Mouse (Mus musculus): ENCODE data around the gene Csrp2. TPM values are rescaled to one million over a fixed set of nuclear protein-coding genes. Genes with fewer than 3 reads are reported as not detected.

Gene Csrp2
- total RNA-seq (2021): 10 to 100 TPM; 92.6 to 95.4 TPM
- long read RNA-seq, experiment 1, transcript Csrp2-201 (6 exons, 1,384 nt): major isoform, 22 of 24 reads
- long read RNA-seq, experiment 1, partial matches to known transcripts: 2 of 24 reads
- long read RNA-seq, experiment 1, other reads (novel, unspliced or antisense): 0 of 24 reads
- long read RNA-seq, experiment 2, transcript Csrp2-201 (6 exons, 1,384 nt): major isoform, 18 of 20 reads
- long read RNA-seq, experiment 2, partial matches to known transcripts: 1 of 20 reads
- long read RNA-seq, experiment 2, other reads (novel, unspliced or antisense): 0 of 20 reads

GRCm38 (mm10) chr10:110919531-110920343 lies at the start of gene Csrp2:
Gene Csrp2, plus strand, starts transcription at chr10:110919789.
- intact Hi-C loops (cut with DNase I): loop anchor here (2.0 to 5.0 kb wide), 2 partner anchors 33 to 42 kb away; no protein-coding TSS in a partner anchor
- DNase-seq: peak; percentile 93 to 94

GRCm38 (mm10) chr10:110874853-110875252 lies 44.7 kb upstream of the Csrp2 start:
- intact Hi-C loops (cut with DNase I): loop anchor here (5.0 kb wide), 1 partner anchor 42 kb away; the partner anchor contains the start of gene Csrp2
- no peak for DNase-seq

GRCm38 (mm10) chr10:110876956-110877355 lies 42.6 kb upstream of the Csrp2 start:
- no peak for DNase-seq
- intact Hi-C loops (cut with DNase I): loop anchor here (5.0 kb wide), 1 partner anchor 40 kb away; the partner anchor contains the start of gene Csrp2

GRCm38 (mm10) chr10:110877851-110878250 lies 41.7 kb upstream of the Csrp2 start:
- intact Hi-C loops (cut with DNase I): loop anchor here (5.0 kb wide), 1 partner anchor 39 kb away; the partner anchor contains the start of gene Csrp2
- DNase-seq: no peak

GRCm38 (mm10) chr10:110878641-110879040 lies 40.9 kb upstream of the Csrp2 start:
- DNase-seq: no peak

GRCm38 (mm10) chr10:110879426-110880066 lies 40.0 kb upstream of the Csrp2 start:
- peak in 1 of 2 experiments; percentile 24 for DNase-seq
- intact Hi-C loops (cut with DNase I): loop anchor here (5.0 kb wide), 1 partner anchor 38 kb away; the partner anchor contains the start of gene Csrp2

More at GRCm38 (mm10) chr10:110878641-110879040, 40.9 kb upstream of the Csrp2 start:
- intact Hi-C loops (cut with DNase I): loop anchor here (5.0 kb wide), 1 partner anchor 39 kb away; the partner anchor contains the start of gene Csrp2

GRCm38 (mm10) chr10:110881346-110881745 lies 38.2 kb upstream of the Csrp2 start:
- intact Hi-C loops (cut with DNase I): no loop called here
- no peak for DNase-seq

- intact Hi-C loops (cut with DNase I): no loop called here
- no peak for DNase-seq
Observed at GRCm38 (mm10) chr10:110882701-110883100, 36.9 kb upstream of the Csrp2 start.

- no peak for DNase-seq
- intact Hi-C loops (cut with DNase I): no loop called here
Observed at GRCm38 (mm10) chr10:110890656-110891272, 28.8 kb upstream of the Csrp2 start.

- intact Hi-C loops (cut with DNase I): no loop called here
- DNase-seq: no peak
Observed at GRCm38 (mm10) chr10:110899744-110900501, 19.7 kb upstream of the Csrp2 start.

- intact Hi-C loops (cut with DNase I): no loop called here
- DNase-seq: no peak
Observed at GRCm38 (mm10) chr10:110903862-110904261, 15.7 kb upstream of the Csrp2 start.

- intact Hi-C loops (cut with DNase I): loop anchor here (5.0 kb wide), 1 partner anchor 40 kb away; no protein-coding TSS in a partner anchor
- no peak for DNase-seq
Observed at GRCm38 (mm10) chr10:110916666-110917344, 2.8 kb upstream of the Csrp2 start.

- no peak for DNase-seq
- intact Hi-C loops (cut with DNase I): loop anchor here (5.0 kb wide), 1 partner anchor 40 kb away; no protein-coding TSS in a partner anchor
Observed at GRCm38 (mm10) chr10:110917521-110917920, 2.1 kb upstream of the Csrp2 start.

- intact Hi-C loops (cut with DNase I): loop anchor here (5.0 kb wide), 1 partner anchor 41 kb away; no protein-coding TSS in a partner anchor
- DNase-seq: no peak
Observed at GRCm38 (mm10) chr10:110918414-110919391, 886 bp upstream of the Csrp2 start.

- intact Hi-C loops (cut with DNase I): loop anchor here (2.0 kb wide), 1 partner anchor 32 kb away; no protein-coding TSS in a partner anchor
- DNase-seq: no peak
Observed at GRCm38 (mm10) chr10:110920368-110920950, 870 bp downstream of the Csrp2 start.

GRCm38 (mm10) chr10:110921890-110922289 lies 2.3 kb downstream of the Csrp2 start:
- intact Hi-C loops (cut with DNase I): loop anchor here (2.0 kb wide), 1 partner anchor 31 kb away; no protein-coding TSS in a partner anchor
- DNase-seq: no peak

- intact Hi-C loops (cut with DNase I): no loop called here
Observed at GRCm38 (mm10) chr10:110922612-110923011, 3.0 kb downstream of the Csrp2 start.

More at GRCm38 (mm10) chr10:110922612-110923011, 3.0 kb downstream of the Csrp2 start:
- no peak for DNase-seq
